Mouse (Mus musculus): ENCODE data around the gene Pde6d. TPM values are rescaled to one million over a fixed set of nuclear protein-coding genes. Genes with fewer than 3 reads are reported as not detected.

Gene Pde6d
- 41.9 and 42.6 TPM in 2 replicates for polyA plus RNA-seq (2015; fragmentation: Nextera tagmentation; extraction: Ambion mirVana)

DNA sequence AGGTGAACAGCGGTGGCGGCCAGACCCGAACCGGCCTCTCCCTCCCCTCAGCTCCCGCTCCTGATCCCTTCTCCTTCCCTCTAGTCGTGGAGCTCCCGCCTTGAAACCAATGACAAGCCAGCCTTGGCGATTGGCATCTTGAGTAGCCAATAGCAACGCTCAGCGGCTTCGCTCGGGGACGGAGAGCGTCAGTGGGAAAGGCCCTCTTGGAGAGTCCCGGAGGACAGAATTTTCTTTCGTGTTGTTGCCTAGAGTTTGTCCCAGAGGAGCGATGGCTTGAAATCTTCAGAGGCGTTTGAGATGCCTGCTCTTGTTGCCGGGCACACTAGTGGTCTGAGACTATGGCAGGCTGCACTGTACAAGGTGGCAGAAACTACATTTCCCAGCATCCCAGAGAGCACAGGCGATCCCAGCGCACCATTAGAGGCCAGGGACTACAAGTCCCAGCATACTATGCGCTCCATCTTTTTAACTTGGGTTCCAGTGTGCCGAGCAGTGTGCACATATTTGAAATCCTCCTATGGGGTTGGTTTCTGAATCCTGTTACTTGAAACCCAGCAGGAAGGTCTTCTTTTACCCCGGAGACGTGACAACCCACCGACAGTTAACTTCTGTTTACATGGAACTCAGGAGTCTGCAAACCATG, at the start of gene Pde6d, which contains the start of gene Cops7b:
Pde6d (minus strand) TSS at position 179 of the 646 bp plus-strand sequence.
Cops7b (plus strand) TSS at position 454 of the 646 bp plus-strand sequence.
- Histone ChIP-seq H3K9ac (ENCODE audit: low read depth, low read length) (peak within 1 kb of the TSS; percentile 72), H3K4me2 (replicated peaks; ENCODE audit: low read depth) (peak within 1 kb of the TSS; percentile 81), H3K36me3 (ENCODE audit: control insufficient read depth, insufficient read depth) (no peaks in the 10 kb centered on the region), H3K4me3 (ENCODE audit: low read depth, low read length) (peak within 1 kb of the TSS; percentile 85), H3K27ac (ENCODE audit: low read depth, low read length) (peak within 1 kb of the TSS; percentile 23; the same call in 1 of the 2 replicates), H3K9me3 (ENCODE audit: control insufficient read depth) (no peaks in the 10 kb centered on the region), H3K4me1 (replicated peaks; ENCODE audit: control insufficient read depth, insufficient read depth, low read length) (no peaks in the 10 kb centered on the region), H3K27me3 (replicated peaks; ENCODE audit: control insufficient read depth, insufficient read depth, low read length) (no peaks in the 10 kb centered on the region)
- peak; percentile 97 for ATAC-seq
- under 1% methylated on average over 26 of the region's 26 CpGs for WGBS
- TF ChIP-seq CTCF (IDR thresholded peaks at IDR 0.05; ENCODE audit: low read depth), result no peak

DNA sequence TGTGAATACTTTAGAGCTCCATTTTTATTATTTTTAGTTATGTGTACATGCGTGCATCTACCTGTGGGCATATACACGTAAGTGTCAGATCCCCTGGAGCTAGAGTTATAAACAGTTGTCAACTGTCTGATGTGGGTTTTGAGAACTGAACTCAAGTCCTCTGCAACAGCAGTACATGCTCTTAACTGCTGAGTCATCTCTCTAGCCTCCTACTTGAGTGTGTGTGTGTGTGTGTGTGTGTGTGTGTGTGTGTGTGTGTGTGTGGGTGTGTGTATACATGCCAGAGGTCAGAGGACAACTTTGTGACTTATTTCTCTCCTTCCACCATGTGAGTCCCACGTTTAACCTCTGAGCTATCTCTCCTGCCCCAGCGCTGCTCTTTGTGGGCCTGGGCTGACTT, 48.1 kb upstream of the Pde6d start:
- Histone ChIP-seq H3K9ac (ENCODE audit: low read depth, low read length) (no peak overlapping the region), H3K4me1 (replicated peaks; ENCODE audit: control insufficient read depth, insufficient read depth, low read length) (peaks cover 8% of the 10 kb centered on the region; the same call in 1 of the 2 replicates), H3K4me2 (replicated peaks; ENCODE audit: low read depth) (no peak overlapping the region), H3K27ac (ENCODE audit: low read depth, low read length) (no peak overlapping the region), H3K9me3 (ENCODE audit: control insufficient read depth) (no peaks in the 10 kb centered on the region), H3K4me3 (ENCODE audit: low read depth, low read length) (no peak overlapping the region), H3K27me3 (replicated peaks; ENCODE audit: control insufficient read depth, insufficient read depth, low read length) (no peaks in the 10 kb centered on the region), H3K36me3 (ENCODE audit: control insufficient read depth, insufficient read depth) (no peaks in the 10 kb centered on the region)
- no peak for TF ChIP-seq CTCF (IDR thresholded peaks at IDR 0.05; ENCODE audit: low read depth)
- no peak for ATAC-seq
- 68% methylated on average over 4 of the region's 4 CpGs for WGBS

DNA sequence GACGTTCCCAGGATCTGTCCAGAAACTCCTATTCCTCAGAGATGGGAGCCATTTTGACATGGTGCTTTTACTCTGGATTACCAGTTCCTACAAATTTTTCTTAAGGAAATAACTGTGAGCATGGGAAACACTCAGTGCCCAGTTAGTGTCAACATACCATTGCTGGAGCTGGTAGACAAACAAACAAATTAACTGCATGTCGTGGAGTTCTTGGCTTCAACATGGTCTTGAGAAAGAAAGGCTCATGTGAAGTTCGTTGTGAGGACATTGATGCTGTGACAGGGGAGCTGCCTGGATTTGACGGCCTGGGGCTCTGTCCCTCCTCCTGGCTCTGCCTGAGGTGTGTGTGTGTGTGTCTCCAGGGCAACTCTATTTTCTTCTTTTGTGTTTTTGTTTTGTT, 47.5 kb upstream of the Pde6d start:
- Histone ChIP-seq H3K9me3 (ENCODE audit: control insufficient read depth) (no peaks in the 10 kb centered on the region), H3K4me3 (ENCODE audit: low read depth, low read length) (no peak overlapping the region), H3K27me3 (replicated peaks; ENCODE audit: control insufficient read depth, insufficient read depth, low read length) (no peaks in the 10 kb centered on the region), H3K4me1 (replicated peaks; ENCODE audit: control insufficient read depth, insufficient read depth, low read length) (peaks cover 8% of the 10 kb centered on the region; the same call in 1 of the 2 replicates), H3K36me3 (ENCODE audit: control insufficient read depth, insufficient read depth) (no peaks in the 10 kb centered on the region), H3K9ac (ENCODE audit: low read depth, low read length) (no peak overlapping the region), H3K27ac (ENCODE audit: low read depth, low read length) (no peak overlapping the region), H3K4me2 (replicated peaks; ENCODE audit: low read depth) (no peak overlapping the region)
- TF ChIP-seq CTCF (IDR thresholded peaks at IDR 0.05; ENCODE audit: low read depth), result no peak
- 61% methylated on average over 4 of the region's 4 CpGs for WGBS
- no peak for ATAC-seq

DNA sequence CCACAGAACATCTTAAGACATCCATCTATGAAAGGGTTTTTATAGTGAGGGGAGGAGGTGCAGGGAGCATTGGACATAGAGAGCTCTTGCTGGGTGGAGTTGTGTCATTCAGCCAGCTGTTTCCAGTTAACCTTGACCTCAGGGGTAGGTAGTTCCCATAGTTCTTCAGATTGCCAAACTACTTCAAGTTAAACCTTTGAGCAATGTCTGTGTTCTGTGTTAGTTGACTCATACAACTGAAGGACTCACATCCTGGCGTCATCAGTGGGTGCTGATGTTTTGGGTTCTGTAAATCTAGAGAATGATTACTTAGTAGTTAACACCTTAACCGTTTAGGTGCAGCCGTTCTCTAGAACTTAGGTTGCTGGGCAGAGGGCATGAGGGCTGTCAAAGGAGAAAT, 45.8 kb upstream of the Pde6d start:
- H3K27me3 ChIP-seq (replicated peaks; ENCODE audit: control insufficient read depth, insufficient read depth, low read length), result no peaks in the 10 kb centered on the region
- no peak overlapping the region for H3K4me2 ChIP-seq (replicated peaks; ENCODE audit: low read depth)
- H3K27ac ChIP-seq (ENCODE audit: low read depth, low read length), result no peak overlapping the region
- no peak for TF ChIP-seq CTCF (IDR thresholded peaks at IDR 0.05; ENCODE audit: low read depth)
- peaks cover 7% of the 10 kb centered on the region; the same call in 1 of the 2 replicates for H3K4me1 ChIP-seq (replicated peaks; ENCODE audit: control insufficient read depth, insufficient read depth, low read length)
- no peak for ATAC-seq
- WGBS, result 57% methylated on average over 3 of the region's 3 CpGs
- H3K4me3 ChIP-seq (ENCODE audit: low read depth, low read length), result no peak overlapping the region
- no peaks in the 10 kb centered on the region for H3K36me3 ChIP-seq (ENCODE audit: control insufficient read depth, insufficient read depth)
- no peaks in the 10 kb centered on the region for H3K9me3 ChIP-seq (ENCODE audit: control insufficient read depth)
- H3K9ac ChIP-seq (ENCODE audit: low read depth, low read length), result no peak overlapping the region

DNA sequence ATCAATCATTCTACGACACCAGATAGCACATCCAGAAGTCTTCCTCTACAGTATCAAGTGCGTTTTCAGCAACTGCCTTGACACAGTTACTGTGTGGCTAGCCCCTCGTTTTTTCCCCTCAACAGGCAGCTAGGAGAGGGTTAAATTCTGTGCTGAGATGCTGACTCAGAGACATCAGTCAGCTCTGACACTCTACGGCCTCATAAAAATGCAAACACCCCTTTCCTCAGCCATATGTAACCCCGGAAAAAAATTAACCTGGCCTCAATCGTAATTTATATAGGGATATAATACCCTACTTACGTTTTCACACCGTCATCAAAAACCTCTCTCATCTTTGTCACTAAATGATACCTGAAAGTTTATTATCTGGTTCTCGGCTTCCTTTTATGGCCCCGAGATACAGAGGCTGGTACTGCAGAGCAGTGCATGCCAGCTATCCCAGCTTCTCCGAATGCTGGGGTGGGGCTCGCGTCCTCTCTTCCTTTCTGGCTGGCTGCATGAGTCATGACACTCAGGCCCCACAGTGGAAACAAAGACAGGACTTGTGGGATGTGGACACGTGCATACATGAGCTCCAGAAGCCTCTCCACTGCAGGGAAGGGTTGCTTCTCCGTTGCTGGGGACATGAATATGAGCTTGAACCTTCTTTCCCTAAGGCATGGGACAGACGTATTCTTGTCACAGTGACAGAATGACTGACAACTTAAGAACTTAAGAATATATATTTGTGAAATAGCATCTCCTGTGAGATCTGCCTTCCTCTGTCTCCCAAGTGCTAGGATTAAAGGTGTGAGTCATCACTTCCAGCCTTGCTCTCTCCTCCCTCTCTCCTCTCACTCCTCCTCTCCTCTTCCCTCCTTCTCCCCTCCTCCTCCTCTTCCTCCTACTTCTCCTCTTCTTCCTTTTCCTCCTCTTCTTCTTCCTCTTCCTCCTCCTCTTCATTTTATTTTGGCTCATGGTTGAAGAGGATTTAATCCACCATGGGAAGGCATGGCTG, 40.9 kb upstream of the Pde6d start:
- 16% methylated on average over 16 of the region's 16 CpGs for WGBS
- peak overlapping the region; percentile 21; the same call in 1 of the 2 replicates for H3K4me2 ChIP-seq (replicated peaks; ENCODE audit: low read depth)
- H3K27me3 ChIP-seq (replicated peaks; ENCODE audit: control insufficient read depth, insufficient read depth, low read length), result no peaks in the 10 kb centered on the region
- no peak overlapping the region for H3K4me3 ChIP-seq (ENCODE audit: low read depth, low read length)
- no peak overlapping the region for H3K27ac ChIP-seq (ENCODE audit: low read depth, low read length)
- no peaks in the 10 kb centered on the region for H3K4me1 ChIP-seq (replicated peaks; ENCODE audit: control insufficient read depth, insufficient read depth, low read length)
- no peak for TF ChIP-seq CTCF (IDR thresholded peaks at IDR 0.05; ENCODE audit: low read depth)
- H3K9ac ChIP-seq (ENCODE audit: low read depth, low read length), result no peak overlapping the region
- no peaks in the 10 kb centered on the region for H3K9me3 ChIP-seq (ENCODE audit: control insufficient read depth)
- no peaks in the 10 kb centered on the region for H3K36me3 ChIP-seq (ENCODE audit: control insufficient read depth, insufficient read depth)
- peak; percentile 65 for ATAC-seq

DNA sequence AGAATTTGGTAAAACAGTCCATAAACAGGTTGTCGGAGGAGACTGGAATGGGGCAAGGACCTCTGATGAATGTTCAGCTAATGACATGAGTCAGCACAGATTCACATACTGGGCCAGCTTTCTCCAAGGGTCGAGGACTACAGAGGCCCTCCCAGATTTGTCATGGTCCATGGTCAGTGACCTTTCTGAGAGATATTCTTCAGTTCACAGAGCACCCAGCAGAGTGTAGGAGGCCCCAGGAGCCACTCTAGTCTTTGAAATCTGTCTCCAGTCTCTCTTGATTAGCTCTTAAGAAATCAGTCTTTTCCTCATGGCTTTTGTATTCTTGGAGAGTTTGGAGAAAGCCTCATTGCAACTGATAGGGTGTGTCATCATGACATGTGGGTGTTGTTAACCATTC, 39.9 kb upstream of the Pde6d start:
- WGBS, result 54% methylated on average over 2 of the region's 2 CpGs
- no peak for TF ChIP-seq CTCF (IDR thresholded peaks at IDR 0.05; ENCODE audit: low read depth)
- peak; percentile 24; the same call in 1 of the 2 replicates for ATAC-seq

More for the DNA sequence above, 39.9 kb upstream of the Pde6d start:
- Histone ChIP-seq H3K9me3 (ENCODE audit: control insufficient read depth) (no peaks in the 10 kb centered on the region), H3K4me3 (ENCODE audit: low read depth, low read length) (no peak overlapping the region), H3K36me3 (ENCODE audit: control insufficient read depth, insufficient read depth) (no peaks in the 10 kb centered on the region), H3K9ac (ENCODE audit: low read depth, low read length) (no peak overlapping the region), H3K27ac (ENCODE audit: low read depth, low read length) (no peak overlapping the region), H3K4me1 (replicated peaks; ENCODE audit: control insufficient read depth, insufficient read depth, low read length) (no peaks in the 10 kb centered on the region), H3K27me3 (replicated peaks; ENCODE audit: control insufficient read depth, insufficient read depth, low read length) (no peaks in the 10 kb centered on the region), H3K4me2 (replicated peaks; ENCODE audit: low read depth) (no peak overlapping the region)
